Mouse (Mus musculus) lung, postnatal 4 days (tissue): ENCODE results near the gene Nrm.

Experiments used
- DNase-seq, 2 experiments: peaks; one replicate each; pipeline ENCODE4 v3.0.0; 2021

The Nrm gene

GRCm38 (mm10) chr17:35909186-35909918, 48.2 kb downstream of the Nrm start:
- no peak for DNase-seq

GRCm38 (mm10) chr17:35909919-35910369, 48.8 kb downstream of the Nrm start, which contains the start of gene Atat1:
Atat1 (minus strand) TSS chr17:35910075.
- DNase-seq, result peak; percentile 96 to 98

- no peak for DNase-seq
These were observed 53.9 kb downstream of the Nrm start for GRCm38 (mm10) chr17:35914975-35915374.
